Mouse (Mus musculus): ENCODE results near the gene Akap12. TPM values are rescaled to one million over a fixed set of nuclear protein-coding genes. Genes with fewer than 3 reads are reported as not detected.

The Akap12 gene
- polyA plus RNA-seq, 1 experiment from 2014 or later = 47.0 TPM

- WGBS = 5% methylated on average over 27 of the region's 28 CpGs
- no peaks in the 10 kb centered on the region for H3K27me3 ChIP-seq (ENCODE audit: control insufficient read depth, insufficient read depth, low read length)
- no peaks in the 10 kb centered on the region for H3K9me3 ChIP-seq (ENCODE audit: control insufficient read depth, low read length)
- H3K36me3 ChIP-seq (replicated peaks; ENCODE audit: control insufficient read depth, insufficient read depth) = no peaks in the 10 kb centered on the region
- H3K4me2 ChIP-seq (replicated peaks) = peak overlapping the region; percentile 53
- H3K4me3 ChIP-seq (replicated peaks; ENCODE audit: low read length) = peak overlapping the region; percentile 22
- no peak overlapping the region for H3K27ac ChIP-seq
- H3K9ac ChIP-seq = no peak overlapping the region
- H3K4me1 ChIP-seq (replicated peaks; ENCODE audit: control insufficient read depth, insufficient read depth, low read length) = peaks cover 6% of the 10 kb centered on the region; the same call in 1 of the 2 replicates
- DNase-seq (ENCODE audit: low spot score) = peak; percentile 81
- peak; percentile 90 for ATAC-seq (ENCODE audit: low FRiP score)
These were observed 80.4 kb downstream of the Akap12 start for GRCm38 (mm10) chr10:4346489-4347135.

DNA sequence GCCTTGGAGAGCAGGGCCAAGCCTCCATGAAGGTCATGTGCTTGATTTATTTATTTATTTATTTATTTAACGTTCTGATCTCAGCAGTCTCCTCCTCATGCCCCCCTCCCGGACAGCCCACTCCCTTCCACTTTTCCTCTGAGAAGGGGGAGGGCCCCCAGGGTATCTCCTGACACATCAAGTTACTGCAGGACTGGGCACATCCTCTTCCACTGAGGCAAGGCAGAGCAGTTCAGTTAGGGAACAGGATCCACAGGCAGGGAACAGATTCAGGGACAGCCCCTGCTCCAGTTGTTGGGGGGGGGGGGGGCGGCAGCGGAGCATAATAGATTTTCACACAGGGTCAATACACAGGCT, 80.9 kb downstream of the Akap12 start:
- H3K9ac ChIP-seq = no peak overlapping the region

DNA sequence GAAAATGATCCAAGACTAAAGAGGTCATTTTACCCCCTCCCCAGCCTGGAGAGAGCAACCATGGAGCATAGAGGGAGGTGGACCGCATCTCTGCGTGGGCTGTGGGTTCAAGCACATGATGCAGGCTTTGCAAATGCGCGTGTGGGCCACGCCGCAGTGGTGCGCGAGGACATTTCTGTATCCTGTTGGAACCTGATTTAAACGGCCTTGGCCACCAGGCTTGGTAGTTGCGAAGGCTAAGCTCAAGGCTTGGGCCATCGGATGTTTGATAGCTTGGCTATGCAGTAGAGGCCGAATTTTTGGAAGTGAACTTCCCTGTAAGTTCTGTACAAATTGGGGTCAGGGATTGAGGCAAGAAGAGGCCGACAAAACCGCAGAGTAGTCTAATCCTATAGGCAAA, 81.4 kb downstream of the Akap12 start:
- Histone ChIP-seq H3K4me2 (replicated peaks) (no peak overlapping the region), H3K4me3 (replicated peaks; ENCODE audit: low read length) (no peak overlapping the region), H3K27me3 (ENCODE audit: control insufficient read depth, insufficient read depth, low read length) (no peaks in the 10 kb centered on the region), H3K9me3 (ENCODE audit: control insufficient read depth, low read length) (no peaks in the 10 kb centered on the region), H3K36me3 (replicated peaks; ENCODE audit: control insufficient read depth, insufficient read depth) (no peaks in the 10 kb centered on the region), H3K27ac (no peak overlapping the region), H3K4me1 (replicated peaks; ENCODE audit: control insufficient read depth, insufficient read depth, low read length) (peaks cover 6% of the 10 kb centered on the region; the same call in 1 of the 2 replicates), H3K9ac (no peak overlapping the region)
- ATAC-seq (ENCODE audit: low FRiP score) (no peak), DNase-seq (ENCODE audit: low spot score) (no peak)
- WGBS = 98% methylated on average over 14 of the region's 14 CpGs

More for the DNA sequence above, 80.9 kb downstream of the Akap12 start:
- no peak overlapping the region for H3K27ac ChIP-seq
- H3K9me3 ChIP-seq (ENCODE audit: control insufficient read depth, low read length) = no peaks in the 10 kb centered on the region
- no peaks in the 10 kb centered on the region for H3K36me3 ChIP-seq (replicated peaks; ENCODE audit: control insufficient read depth, insufficient read depth)
- no peaks in the 10 kb centered on the region for H3K27me3 ChIP-seq (ENCODE audit: control insufficient read depth, insufficient read depth, low read length)
- WGBS = 79% methylated on average over 4 of the region's 4 CpGs
- peaks cover 6% of the 10 kb centered on the region; the same call in 1 of the 2 replicates for H3K4me1 ChIP-seq (replicated peaks; ENCODE audit: control insufficient read depth, insufficient read depth, low read length)
- ATAC-seq (ENCODE audit: low FRiP score) = peak; percentile 53; the same call in 1 of the 2 replicates
- no peak overlapping the region for H3K4me3 ChIP-seq (replicated peaks; ENCODE audit: low read length)
- peak overlapping the region; percentile 53; the same call in 1 of the 2 replicates for H3K4me2 ChIP-seq (replicated peaks)
- DNase-seq (ENCODE audit: low spot score) = no peak

DNA sequence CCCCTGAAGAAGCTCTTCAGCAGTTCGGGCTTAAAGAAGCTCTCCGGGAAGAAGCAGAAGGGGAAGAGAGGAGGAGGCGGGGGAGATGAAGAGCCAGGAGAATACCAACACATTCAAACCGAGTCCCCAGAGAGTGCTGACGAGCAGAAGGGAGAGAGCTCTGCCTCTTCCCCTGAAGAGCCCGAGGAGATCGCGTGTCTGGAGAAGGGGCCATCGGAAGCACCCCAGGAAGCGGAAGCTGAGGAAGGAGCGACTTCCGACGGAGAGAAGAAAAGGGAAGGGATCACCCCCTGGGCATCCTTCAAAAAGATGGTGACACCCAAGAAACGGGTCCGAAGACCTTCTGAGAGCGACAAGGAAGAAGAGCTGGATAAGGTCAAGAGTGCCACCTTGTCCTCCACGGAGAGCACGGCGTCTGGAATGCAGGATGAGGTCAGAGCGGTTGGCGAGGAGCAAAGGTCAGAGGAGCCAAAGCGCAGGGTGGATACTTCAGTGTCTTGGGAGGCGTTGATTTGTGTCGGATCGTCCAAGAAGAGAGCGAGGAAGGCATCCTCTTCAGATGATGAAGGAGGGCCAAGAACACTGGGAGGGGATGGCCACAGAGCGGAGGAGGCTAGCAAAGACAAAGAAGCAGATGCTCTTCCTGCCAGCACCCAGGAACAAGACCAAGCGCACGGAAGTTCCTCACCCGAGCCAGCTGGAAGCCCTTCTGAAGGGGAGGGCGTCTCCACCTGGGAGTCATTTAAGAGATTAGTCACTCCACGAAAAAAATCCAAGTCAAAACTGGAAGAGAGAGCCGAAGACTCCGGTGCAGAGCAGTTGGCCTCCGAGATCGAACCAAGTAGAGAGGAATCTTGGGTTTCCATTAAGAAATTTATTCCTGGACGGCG, 88.4 kb downstream of the Akap12 start:
- H3K27ac ChIP-seq = no peak overlapping the region
- 89% methylated on average over 38 of the region's 38 CpGs for WGBS
- H3K9ac ChIP-seq = no peak overlapping the region
- no peak overlapping the region for H3K4me2 ChIP-seq (replicated peaks)
- no peak overlapping the region for H3K4me3 ChIP-seq (replicated peaks; ENCODE audit: low read length)
- peaks cover 27% of the 10 kb centered on the region for H3K36me3 ChIP-seq (replicated peaks; ENCODE audit: control insufficient read depth, insufficient read depth)
- H3K4me1 ChIP-seq (replicated peaks; ENCODE audit: control insufficient read depth, insufficient read depth, low read length) = no peaks in the 10 kb centered on the region
- DNase-seq (ENCODE audit: low spot score) = no peak
- no peaks in the 10 kb centered on the region for H3K9me3 ChIP-seq (ENCODE audit: control insufficient read depth, low read length)
- H3K27me3 ChIP-seq (ENCODE audit: control insufficient read depth, insufficient read depth, low read length) = no peaks in the 10 kb centered on the region
- no peak for ATAC-seq (ENCODE audit: low FRiP score)

- ATAC-seq (ENCODE audit: low FRiP score) = no peak
- Histone ChIP-seq H3K4me1 (replicated peaks; ENCODE audit: control insufficient read depth, insufficient read depth, low read length) (no peaks in the 10 kb centered on the region), H3K4me3 (replicated peaks; ENCODE audit: low read length) (no peak overlapping the region), H3K9me3 (ENCODE audit: control insufficient read depth, low read length) (no peaks in the 10 kb centered on the region), H3K27ac (no peak overlapping the region), H3K27me3 (ENCODE audit: control insufficient read depth, insufficient read depth, low read length) (no peaks in the 10 kb centered on the region), H3K36me3 (replicated peaks; ENCODE audit: control insufficient read depth, insufficient read depth) (peaks cover 27% of the 10 kb centered on the region), H3K4me2 (replicated peaks) (no peak overlapping the region), H3K9ac (no peak overlapping the region)
- 90% methylated on average over 19 of the region's 19 CpGs for WGBS
- no peak for DNase-seq (ENCODE audit: low spot score)
These were observed 89.8 kb downstream of the Akap12 start for GRCm38 (mm10) chr10:4355882-4356451.

GRCm38 (mm10) chr10:4356640-4357039, 90.5 kb downstream of the Akap12 start:
- H3K27me3 ChIP-seq (ENCODE audit: control insufficient read depth, insufficient read depth, low read length) = no peaks in the 10 kb centered on the region
- no peak for ATAC-seq (ENCODE audit: low FRiP score)
- no peak overlapping the region for H3K4me2 ChIP-seq (replicated peaks)
- no peak overlapping the region for H3K9ac ChIP-seq
- no peak overlapping the region for H3K4me3 ChIP-seq (replicated peaks; ENCODE audit: low read length)
- no peaks in the 10 kb centered on the region for H3K4me1 ChIP-seq (replicated peaks; ENCODE audit: control insufficient read depth, insufficient read depth, low read length)
- DNase-seq (ENCODE audit: low spot score) = no peak
- H3K9me3 ChIP-seq (ENCODE audit: control insufficient read depth, low read length) = no peaks in the 10 kb centered on the region
- 86% methylated on average over 5 of the region's 5 CpGs for WGBS
- H3K27ac ChIP-seq = no peak overlapping the region
- peaks cover 27% of the 10 kb centered on the region for H3K36me3 ChIP-seq (replicated peaks; ENCODE audit: control insufficient read depth, insufficient read depth)

- H3K9ac ChIP-seq = no peak overlapping the region
- peaks cover 27% of the 10 kb centered on the region for H3K36me3 ChIP-seq (replicated peaks; ENCODE audit: control insufficient read depth, insufficient read depth)
- H3K4me1 ChIP-seq (replicated peaks; ENCODE audit: control insufficient read depth, insufficient read depth, low read length) = no peaks in the 10 kb centered on the region
- no peak overlapping the region for H3K27ac ChIP-seq
- H3K27me3 ChIP-seq (ENCODE audit: control insufficient read depth, insufficient read depth, low read length) = no peaks in the 10 kb centered on the region
- WGBS = 90% methylated on average over 10 of the region's 10 CpGs
- no peak overlapping the region for H3K4me2 ChIP-seq (replicated peaks)
- ATAC-seq (ENCODE audit: low FRiP score) (no peak), DNase-seq (ENCODE audit: low spot score) (no peak)
- H3K4me3 ChIP-seq (replicated peaks; ENCODE audit: low read length) = no peak overlapping the region
- H3K9me3 ChIP-seq (ENCODE audit: control insufficient read depth, low read length) = no peaks in the 10 kb centered on the region
These were observed 91.3 kb downstream of the Akap12 start for GRCm38 (mm10) chr10:4357435-4357834.

DNA sequence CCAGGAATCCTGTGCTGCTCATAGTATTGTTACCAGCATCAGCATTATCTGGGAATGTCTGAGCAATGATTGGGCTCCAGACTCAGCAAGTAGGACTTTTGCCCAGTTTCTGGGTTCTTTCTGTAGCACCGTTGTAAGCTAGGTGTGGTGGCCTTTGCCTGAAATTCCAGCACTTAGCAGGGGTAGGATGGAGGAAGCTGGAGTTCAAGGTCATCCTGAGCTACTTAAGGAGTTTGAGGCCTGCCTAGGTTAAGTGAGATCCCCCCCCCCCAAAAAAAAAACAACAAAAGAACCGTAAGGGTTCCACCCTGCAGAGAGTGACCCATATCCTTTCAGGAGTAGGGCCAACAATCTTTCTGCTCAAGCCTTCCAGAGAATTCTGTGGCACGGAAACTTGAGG, 98.4 kb downstream of the Akap12 start:
- Histone ChIP-seq H3K4me1 (replicated peaks; ENCODE audit: control insufficient read depth, insufficient read depth, low read length) (no peaks in the 10 kb centered on the region), H3K4me3 (replicated peaks; ENCODE audit: low read length) (no peak overlapping the region), H3K27ac (no peak overlapping the region), H3K4me2 (replicated peaks) (no peak overlapping the region), H3K36me3 (replicated peaks; ENCODE audit: control insufficient read depth, insufficient read depth) (peaks cover 24% of the 10 kb centered on the region), H3K9me3 (ENCODE audit: control insufficient read depth, low read length) (no peaks in the 10 kb centered on the region), H3K27me3 (ENCODE audit: control insufficient read depth, insufficient read depth, low read length) (no peaks in the 10 kb centered on the region), H3K9ac (no peak overlapping the region)
- WGBS = 90% methylated on average over 3 of the region's 3 CpGs
- ATAC-seq (ENCODE audit: low FRiP score) (no peak), DNase-seq (ENCODE audit: low spot score) (no peak)

DNA sequence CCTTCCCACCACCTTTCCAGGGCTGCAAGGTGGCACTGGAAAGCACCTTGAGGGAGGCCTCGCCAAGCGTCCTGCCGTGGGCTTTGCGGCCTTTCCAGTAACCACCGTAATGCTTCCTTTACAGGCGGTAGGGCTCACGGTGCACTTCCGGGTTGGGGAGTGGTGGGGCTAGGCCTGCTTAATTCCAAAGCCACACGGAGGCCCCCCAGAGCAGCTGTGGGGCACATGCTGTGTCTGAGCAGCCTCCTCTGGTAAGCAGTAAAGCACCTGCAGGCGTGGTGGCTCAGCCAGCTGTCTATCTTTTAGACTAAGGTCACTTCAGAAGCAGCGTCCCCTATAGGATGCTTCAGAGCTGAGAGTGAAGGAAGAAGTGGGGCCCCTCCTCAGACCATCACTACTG, 103.9 kb downstream of the Akap12 start:
- H3K4me2 ChIP-seq (replicated peaks) = no peak overlapping the region
- WGBS = 93% methylated on average over 11 of the region's 11 CpGs
- no peak overlapping the region for H3K27ac ChIP-seq
- no peaks in the 10 kb centered on the region for H3K27me3 ChIP-seq (ENCODE audit: control insufficient read depth, insufficient read depth, low read length)
- ATAC-seq (ENCODE audit: low FRiP score) (no peak), DNase-seq (ENCODE audit: low spot score) (no peak)
- H3K4me3 ChIP-seq (replicated peaks; ENCODE audit: low read length) = no peak overlapping the region
- H3K9ac ChIP-seq = no peak overlapping the region
- no peaks in the 10 kb centered on the region for H3K4me1 ChIP-seq (replicated peaks; ENCODE audit: control insufficient read depth, insufficient read depth, low read length)
- peaks cover 24% of the 10 kb centered on the region for H3K36me3 ChIP-seq (replicated peaks; ENCODE audit: control insufficient read depth, insufficient read depth)
- no peaks in the 10 kb centered on the region for H3K9me3 ChIP-seq (ENCODE audit: control insufficient read depth, low read length)

Data from hindbrain, embryonic 14.5 days (tissue).